ENCODE assay signal across 16 mouse cellular contexts in genomic region chr11:80515346-80515745, GRCm38 (mm10). TPM values are rescaled to one million over a fixed set of nuclear protein-coding genes. Genes with fewer than 3 reads are reported as not detected.
DNase-seq lines count a peak whose midpoint lies in the region; ATAC-seq and TF ChIP-seq lines count a peak whose summit lies in the region.
"Had no signal": no experiment of that assay in that cellular context is flagged by ENCODE, and none has a peak within 500 bp of the region (broad histone marks: within the 10 kb centered on the region; RNA-seq: fewer than 3 reads in every experiment).

No protein-coding gene starts in this region.

- H3K27me3 ChIP-seq in CH12.LX (replicated peaks): no peaks in the 10 kb centered on the region
- H3K27me3 ChIP-seq in forebrain, embryonic 10.5 days (ENCODE audit: poor library complexity, severe bottlenecking): 0 out of 2 replicates have a peak, but pooled peaks cover 11% of the 10 kb centered on the region
- no peaks in the 10 kb centered on the region for H3K27me3 ChIP-seq in midbrain, embryonic 14.5 days (ENCODE audit: control insufficient read depth, insufficient read depth, low read length)
- H3K27me3 ChIP-seq: heart, embryonic 12.5 days; kidney, embryonic 15.5 days had no signal

- DNase-seq in CH12.LX (ENCODE audit: extremely low read depth): no peak
- peak; percentile 43 for DNase-seq in Muller cell, postnatal 12 days (ENCODE audit: inconsistent ontology term)
- no peak for DNase-seq in forebrain, embryonic 10.5 days (ENCODE audit: extremely low spot score, low spot score)
- no peak for DNase-seq in midbrain, embryonic 14.5 days
- no peak for DNase-seq in gastrocnemius, adult 8-10 months (ENCODE audit: low spot score in 2 of 2)
- no peak for DNase-seq in heart, adult 9 months (ENCODE audit: low spot score in 2 of 2)
- no peak for DNase-seq in kidney, postnatal 10 days
- DNase-seq: lung, embryonic 14.5 days; lung, postnatal 4 days; thymus, postnatal 4 days had no signal

- no peak for ATAC-seq in midbrain, embryonic 14.5 days (ENCODE audit: low FRiP score, low TSS enrichment)
- ATAC-seq: liver, embryonic 12.5 days had no signal

- WGBS in forebrain, embryonic 10.5 days: 57% methylated on average over 1 of the region's 1 CpGs
- 49% methylated on average over 1 of the region's 1 CpGs for WGBS in midbrain, embryonic 14.5 days

- in situ Hi-C loops in CH12.LX (cut with MboI; ENCODE audit: low pct_ligation_motif_present, low pct_unique_long_range_greater_than_20kb, low sequenced_read_pairs): no loop called here

- peak overlapping the region; percentile 55 for H3K27ac ChIP-seq in CH12.LX (ENCODE audit: insufficient read depth, low read depth)
- H3K27ac ChIP-seq in forebrain, embryonic 10.5 days: peak overlapping the region; percentile 37; the same call in 1 of the 2 replicates
- peak overlapping the region; percentile 27; the same call in 1 of the 2 replicates for H3K27ac ChIP-seq in midbrain, embryonic 14.5 days (replicated peaks; ENCODE audit: low read depth, low read length)
- H3K27ac ChIP-seq: kidney, embryonic 15.5 days; limb, embryonic 10.5 days; liver, embryonic 12.5 days; neural tube, embryonic 13.5 days had no signal

- TF ChIP-seq EP300 in CH12.LX (IDR thresholded peaks at IDR 0.05; ENCODE audit: low read length): peak; percentile 74

- no peak overlapping the region for H3K4me3 ChIP-seq in CH12.LX (replicated peaks in 1 of 3; ENCODE audit: low read depth in 2 of 3, low read length in 2 of 3, poor library complexity in 1 of 3)
- no peak overlapping the region for H3K4me3 ChIP-seq in forebrain, embryonic 10.5 days
- H3K4me3 ChIP-seq in midbrain, embryonic 14.5 days (replicated peaks; ENCODE audit: low read depth, low read length): no peak overlapping the region
- H3K4me3 ChIP-seq: heart, embryonic 12.5 days; kidney, embryonic 15.5 days; limb, embryonic 10.5 days; liver, embryonic 12.5 days; neural tube, embryonic 13.5 days had no signal

- H3K9ac ChIP-seq in CH12.LX (ENCODE audit: insufficient read depth, low read depth): peak overlapping the region; percentile 29; the same call in 1 of the 2 replicates
- H3K9ac ChIP-seq in midbrain, embryonic 14.5 days (replicated peaks; ENCODE audit: low read length): no peak overlapping the region
- H3K9ac ChIP-seq: heart, embryonic 12.5 days; kidney, embryonic 15.5 days; liver, embryonic 12.5 days; lung, embryonic 14.5 days; neural tube, embryonic 13.5 days had no signal

- H3K4me1 ChIP-seq in CH12.LX (ENCODE audit: control insufficient read depth in 1 of 2, insufficient read depth in 2 of 2): peaks cover 23 to 58% of the 10 kb centered on the region in 2 experiments
- peaks cover 43% of the 10 kb centered on the region for H3K4me1 ChIP-seq in forebrain, embryonic 10.5 days
- peaks cover 59% of the 10 kb centered on the region for H3K4me1 ChIP-seq in midbrain, embryonic 14.5 days (ENCODE audit: control insufficient read depth, insufficient read depth, low read length)
- H3K4me1 ChIP-seq: liver, embryonic 12.5 days had no signal

- TF ChIP-seq POLR2A in CH12.LX (IDR thresholded peaks at IDR 0.05; ENCODE audit: low read depth, low read length): no peak

- peaks cover 12% of the 10 kb centered on the region for H3K9me3 ChIP-seq in CH12.LX (replicated peaks; ENCODE audit: low read length)
- no peaks in the 10 kb centered on the region for H3K9me3 ChIP-seq in forebrain, embryonic 10.5 days
- no peaks in the 10 kb centered on the region for H3K9me3 ChIP-seq in midbrain, embryonic 14.5 days (ENCODE audit: control insufficient read depth, low read length)
- H3K9me3 ChIP-seq: G1E; heart, embryonic 12.5 days; kidney, embryonic 15.5 days; limb, embryonic 10.5 days; liver, embryonic 12.5 days; neural tube, embryonic 13.5 days had no signal

- TF ChIP-seq RAD21 in CH12.LX (IDR thresholded peaks at IDR 0.05; ENCODE audit: low read depth, low read length): no peak

- TF ChIP-seq CTCF in CH12.LX (conservative IDR thresholded peaks at IDR 0.05 in 1 of 2, IDR thresholded peaks at IDR 0.05 in 1 of 2; ENCODE audit: low read depth in 2 of 2, low read length in 2 of 2): no peak

- H3K79me2 ChIP-seq in CH12.LX (replicated peaks; ENCODE audit: control insufficient read depth, extremely low read depth, insufficient read depth, poor library complexity, severe bottlenecking): no peaks in the 10 kb centered on the region

- H3K36me3 ChIP-seq in CH12.LX (replicated peaks in 1 of 2; ENCODE audit: control insufficient read depth in 1 of 2, insufficient read depth in 1 of 2, low read length in 1 of 2): peaks cover 0 to 6% of the 10 kb centered on the region in 2 experiments
- H3K36me3 ChIP-seq in forebrain, embryonic 10.5 days (replicated peaks): no peaks in the 10 kb centered on the region
- H3K36me3 ChIP-seq in midbrain, embryonic 14.5 days (ENCODE audit: control insufficient read depth, insufficient read depth, low read length): no peaks in the 10 kb centered on the region
- H3K36me3 ChIP-seq: G1E; heart, embryonic 12.5 days; kidney, embryonic 15.5 days; limb, embryonic 10.5 days; liver, embryonic 12.5 days; neural tube, embryonic 13.5 days had no signal

- dilution Hi-C loops in CH12.LX (cut with MboI; ENCODE audit: extremely low pct_ligation_motif_present, extremely low pct_unique_long_range_greater_than_20kb, low sequenced_read_pairs): no loop called here

- 0 out of 2 replicates have a peak overlapping the region, but pooled peaks have one; percentile 42 for H3K4me2 ChIP-seq in CH12.LX (ENCODE audit: insufficient read depth, low read depth, poor library complexity, severe bottlenecking)
- no peak overlapping the region for H3K4me2 ChIP-seq in midbrain, embryonic 14.5 days (ENCODE audit: low read length)
- H3K4me2 ChIP-seq: heart, embryonic 12.5 days; kidney, embryonic 15.5 days; liver, embryonic 12.5 days; lung, embryonic 14.5 days; neural tube, embryonic 13.5 days had no signal

TF ChIP-seq in CH12.LX, 34 proteins besides CTCF, POLR2A, EP300 and RAD21 (continues in another document):
- TF ChIP-seq ETS1 (conservative IDR thresholded peaks at IDR 0.05; ENCODE audit: low read depth, low read length) (peak; percentile 92), ELF1 (IDR thresholded peaks at IDR 0.05; ENCODE audit: low read depth, low read length) (0 out of 2 replicates have a peak, but pooled peaks have one; percentile 48), ZNF384 (IDR thresholded peaks at IDR 0.05; ENCODE audit: low read depth, low read length) (no peak; the same call in 1 of the 2 replicates), PAX5 (IDR thresholded peaks at IDR 0.05; ENCODE audit: low read length) (no peak), CHD2 (IDR thresholded peaks at IDR 0.05; ENCODE audit: low read length) (0 out of 2 replicates have a peak, but pooled peaks have one; percentile 18), MEF2A (IDR thresholded peaks at IDR 0.05; ENCODE audit: borderline replicate concordance, low read depth, low read length) (peak; percentile 92), ZMIZ1 (IDR thresholded peaks at IDR 0.05; ENCODE audit: low read depth, low read length) (no peak), ZC3H11A (IDR thresholded peaks at IDR 0.05; ENCODE audit: low read depth, low read length) (no peak), CHD1 (IDR thresholded peaks at IDR 0.05; ENCODE audit: low read depth, low read length) (peak; percentile 99), ZKSCAN1 (IDR thresholded peaks at IDR 0.05; ENCODE audit: borderline replicate concordance, low read depth, low read length) (no peak), RCOR1 (conservative IDR thresholded peaks at IDR 0.05; ENCODE audit: low read depth, low read length) (peak; percentile 82), MAFK (IDR thresholded peaks at IDR 0.05; ENCODE audit: insufficient replicate concordance, low read length) (no peak), SMC3 (IDR thresholded peaks at IDR 0.05; ENCODE audit: low read depth, low read length) (peak; percentile 20), MAX (IDR thresholded peaks at IDR 0.05; ENCODE audit: low read length) (peak; percentile 65), GABPA (IDR thresholded peaks at IDR 0.05; ENCODE audit: insufficient replicate concordance, low read depth, low read length) (no peak), USF2 (conservative IDR thresholded peaks at IDR 0.05; ENCODE audit: low read depth, low read length) (no peak), USF1 (IDR thresholded peaks at IDR 0.05; ENCODE audit: low read depth, low read length) (no peak), JUND (conservative IDR thresholded peaks at IDR 0.05; ENCODE audit: low read depth, low read length) (no peak), UBTF (IDR thresholded peaks at IDR 0.05; ENCODE audit: low read depth, low read length) (no peak), IRF4 (IDR thresholded peaks at IDR 0.05; ENCODE audit: low read depth, low read length) (peak; percentile 89), E2F4 (IDR thresholded peaks at IDR 0.05; ENCODE audit: insufficient replicate concordance, low read depth, low read length) (no peak), HCFC1 (IDR thresholded peaks at IDR 0.05; ENCODE audit: low read depth, low read length) (no peak), TCF12 (IDR thresholded peaks at IDR 0.05; ENCODE audit: low read depth, low read length) (peak; percentile 90), MXI1 (IDR thresholded peaks at IDR 0.05; ENCODE audit: low read depth, low read length) (peak; percentile 89), BHLHE40 (IDR thresholded peaks at IDR 0.05; ENCODE audit: low read depth, low read length) (peak; percentile 98), TBP (conservative IDR thresholded peaks at IDR 0.05; ENCODE audit: low read depth, low read length) (no peak), POLR2AphosphoS2 (IDR thresholded peaks at IDR 0.05; ENCODE audit: low read depth, low read length) (no peak), KAT2A (IDR thresholded peaks at IDR 0.05; ENCODE audit: insufficient replicate concordance, low read length) (no peak), NELFE (IDR thresholded peaks at IDR 0.05; ENCODE audit: low read depth, low read length) (no peak), JUN (IDR thresholded peaks at IDR 0.05; ENCODE audit: insufficient read depth, low read depth, low read length) (peak; percentile 9; the same call in 1 of the 2 replicates), NRF1 (IDR thresholded peaks at IDR 0.05; ENCODE audit: low read depth, low read length) (peak; percentile 42; the same call in 1 of the 2 replicates), MYC (IDR thresholded peaks at IDR 0.05; ENCODE audit: low read depth, low read length) (peak; percentile 45; the same call in 1 of the 2 replicates)

RNA-seq across cellular contexts. Expression of gene Cdk5r1, which starts 38.5 kb away (rescaled TPM):
- total RNA-seq in CH12.LX (2012; rRNA removed) (12.7 and 23.3 TPM in 2 replicates), CH12.LX (2014; rRNA removed) (2.6 and 2.8 TPM in 2 replicates)
- 2.7 and 3.5 TPM in 2 replicates for polyA plus RNA-seq in CH12.LX (2012; ENCODE audit: insufficient read length, low read depth)
- polyA plus RNA-seq in forebrain, embryonic 10.5 days (2016; fragmentation: Nextera tagmentation; extraction: Ambion mirVana): 3.1 and 4.7 TPM in 2 replicates
- polyA plus RNA-seq in midbrain, embryonic 14.5 days (2014; fragmentation: Nextera tagmentation; extraction: Ambion mirVana): 103 and 134 TPM in 2 replicates
- under 1 TPM; 0.20 to 0.43 (median 0.29) TPM for total RNA-seq in gastrocnemius, adult 8-10 months (2022)

Comparison
In these comparisons a context has a peak if more than half of its experiments do, and no peak if none do; other contexts are left out.
1. RNA of gene Cdk5r1, which starts 38.5 kb away (polyA plus RNA-seq): 103 to 134 TPM in midbrain, embryonic 14.5 days; 3.1 to 4.7 TPM in forebrain, embryonic 10.5 days and 2.7 to 3.5 TPM in CH12.LX; every median in the first group is over 10 times any median in the second.
2. Peak in every context shown above with its lines, with median percentiles within 50 percentile points of each other: H3K27ac ChIP-seq.